Mouse (Mus musculus) cerebellum, adult 2 months (tissue): Measurements from ENCODE around the gene Atp10b.
"Not testable (repeated sequence)": the region's sequence is repeated elsewhere in the genome, so short reads cannot be mapped to it uniquely, and the experiment has no call there.

ENCODE experiments used
- CTCF ChIP-seq: fragments of 200-500 bp; IDR thresholded peaks from 2 replicates; pipeline ENCODE4 v1.5.1; 2011; ENCODE audit warnings: low read depth, mild to moderate bottlenecking, control low read depth, low read length, moderate library complexity, borderline replicate concordance; ENCODE audit not compliant: insufficient read depth
- POLR2A ChIP-seq: fragments of 200-500 bp; IDR thresholded peaks from 2 replicates; pipeline ENCODE4 v1.6.1; 2011; ENCODE audit warnings: low read length, control low read depth, borderline replicate concordance; ENCODE audit not compliant: insufficient read depth

GRCm38 (mm10) chr11:43126573-43126972 is 23.1 kb upstream of the Atp10b start:
- TF ChIP-seq CTCF, POLR2A: not testable (repeated sequence)
